Mouse (Mus musculus) forebrain, embryonic 10.5 days (tissue): ENCODE data around the gene Lrfn3. TPM values are rescaled to one million over a fixed set of nuclear protein-coding genes. Genes with fewer than 3 reads are reported as not detected.

ENCODE experiments used
- DNase-seq: peaks from one replicate; pipeline ENCODE4 v3.0.0-alpha.2; 2017; ENCODE audit warnings: low spot score; ENCODE audit errors: extremely low spot score
- H3K27ac ChIP-seq: fragments of 300-500 bp; sonication (generic); 2 replicates; pipeline ENCODE4 v1.5.1; 2016; ENCODE audit warnings: mild to moderate bottlenecking
- H3K27me3 ChIP-seq: fragments of 300-500 bp; sonication (generic); 2 replicates; pipeline ENCODE4 v1.6.1; 2016; ENCODE audit warnings: mild to moderate bottlenecking; ENCODE audit not compliant: poor library complexity, severe bottlenecking
- H3K36me3 ChIP-seq: fragments of 300-500 bp; sonication (generic); replicated peaks from 2 replicates; pipeline ENCODE4 v1.6.1; 2016; ENCODE audit warnings: mild to moderate bottlenecking, moderate library complexity
- H3K4me1 ChIP-seq: fragments of 300-500 bp; sonication (generic); 2 replicates; pipeline ENCODE4 v1.6.1; 2016
- H3K4me3 ChIP-seq: fragments of 300-500 bp; sonication (generic); 2 replicates; pipeline ENCODE4 v1.5.1; 2016; ENCODE audit warnings: mild to moderate bottlenecking, moderate library complexity
- H3K9me3 ChIP-seq: fragments of 300-500 bp; sonication (generic); 2 replicates; pipeline ENCODE4 v1.6.1; 2016; ENCODE audit warnings: mild to moderate bottlenecking, moderate library complexity
- WGBS: fragments of 180-500 bp; shearing (Covaris S2); methylation state at CpG from one replicate; pipeline ENCODE4 v1.1.7; 2016; 5-methylcytosine and 5-hydroxymethylcytosine counted together
- polyA plus RNA-seq: library from polyadenylated mRNA; unstranded; fragments of >200 nt; fragmentation: Nextera tagmentation; extraction: Ambion mirVana; gene quantifications from 2 replicates; pipeline ENCODE4 v1.2.1, GENCODE M21; 2016

The Lrfn3 gene
- polyA plus RNA-seq, 1 experiment from 2014 or later = 5.3 TPM

- H3K27ac ChIP-seq = peak within 1 kb of the TSS; percentile 90
- H3K4me3 ChIP-seq = peak within 1 kb of the TSS; percentile 88
- under 1% methylated on average over 63 of the region's 63 CpGs for WGBS
- H3K9me3 ChIP-seq = peaks cover 3% of the 10 kb centered on the region; the same call in 1 of the 2 replicates
- peaks cover 6% of the 10 kb centered on the region; the same call in 1 of the 2 replicates for H3K27me3 ChIP-seq
- H3K4me1 ChIP-seq = peaks cover 22% of the 10 kb centered on the region
- peaks cover 22% of the 10 kb centered on the region; the same call in 1 of the 2 replicates for H3K36me3 ChIP-seq
- DNase-seq = peak; percentile 62
Observed at GRCm38 (mm10) chr7:30321539-30322284, 40.9 kb downstream of the Lrfn3 start, which contains the start of gene E130208F15Rik. Gene E130208F15Rik (plus strand): TSS chr7:30321740.

GRCm38 (mm10) chr7:30320946-30321345 lies 41.6 kb downstream of the Lrfn3 start:
- 84% methylated on average over 2 of the region's 2 CpGs for WGBS
- peaks cover 3% of the 10 kb centered on the region; the same call in 1 of the 2 replicates for H3K9me3 ChIP-seq
- H3K4me3 ChIP-seq = peak overlapping the region; percentile 88
- peaks cover 26% of the 10 kb centered on the region; the same call in 1 of the 2 replicates for H3K36me3 ChIP-seq
- H3K27me3 ChIP-seq = peaks cover 6% of the 10 kb centered on the region; the same call in 1 of the 2 replicates
- no peak overlapping the region for H3K27ac ChIP-seq
- no peak for DNase-seq
- peaks cover 22% of the 10 kb centered on the region for H3K4me1 ChIP-seq

- H3K4me1 ChIP-seq = peaks cover 45% of the 10 kb centered on the region
- WGBS = 88% methylated on average over 3 of the region's 3 CpGs
- no peak for DNase-seq
Observed at GRCm38 (mm10) chr7:30318142-30318541, 44.4 kb downstream of the Lrfn3 start.

GRCm38 (mm10) chr7:30315559-30316529 lies 46.7 kb downstream of the Lrfn3 start:
- no peak for DNase-seq
- H3K27ac ChIP-seq = peak overlapping the region; percentile 81; the same call in 1 of the 2 replicates
- peaks cover 57% of the 10 kb centered on the region for H3K36me3 ChIP-seq
- H3K4me1 ChIP-seq = peaks cover 27% of the 10 kb centered on the region
- WGBS = 82% methylated on average over 13 of the region's 13 CpGs
- H3K9me3 ChIP-seq = no peaks in the 10 kb centered on the region
- peak overlapping the region; percentile 59 for H3K4me3 ChIP-seq
- H3K27me3 ChIP-seq = no peaks in the 10 kb centered on the region

More at GRCm38 (mm10) chr7:30318142-30318541, 44.4 kb downstream of the Lrfn3 start:
- H3K9me3 ChIP-seq = no peaks in the 10 kb centered on the region
- H3K4me3 ChIP-seq = no peak overlapping the region
- H3K36me3 ChIP-seq = peaks cover 34% of the 10 kb centered on the region
- no peaks in the 10 kb centered on the region for H3K27me3 ChIP-seq
- no peak overlapping the region for H3K27ac ChIP-seq

- no peaks in the 10 kb centered on the region for H3K9me3 ChIP-seq
- H3K27ac ChIP-seq = peak within 1 kb of the TSS; percentile 81
- H3K27me3 ChIP-seq = no peaks in the 10 kb centered on the region
- H3K36me3 ChIP-seq = peaks cover 61% of the 10 kb centered on the region
- 2% methylated on average over 9 of the region's 9 CpGs for WGBS
- H3K4me1 ChIP-seq = peaks cover 31% of the 10 kb centered on the region
- DNase-seq = peak; percentile 60
- peak within 1 kb of the TSS; percentile 59 for H3K4me3 ChIP-seq
Observed at GRCm38 (mm10) chr7:30314721-30315155, 47.8 kb downstream of the Lrfn3 start, which contains the start of gene Syne4. Gene Syne4 (plus strand): TSS chr7:30314807.

- peaks cover 39% of the 10 kb centered on the region for H3K4me1 ChIP-seq
- H3K27me3 ChIP-seq = no peaks in the 10 kb centered on the region
- H3K27ac ChIP-seq = no peak overlapping the region
- DNase-seq = no peak
- peaks cover 53% of the 10 kb centered on the region for H3K36me3 ChIP-seq
- H3K4me3 ChIP-seq = no peak overlapping the region; the same call in 1 of the 2 replicates
- no peaks in the 10 kb centered on the region for H3K9me3 ChIP-seq
- 52% methylated on average over 27 of the region's 27 CpGs for WGBS
Observed at GRCm38 (mm10) chr7:30313666-30314320, 48.8 kb downstream of the Lrfn3 start.

GRCm38 (mm10) chr7:30310136-30310535 lies 52.4 kb downstream of the Lrfn3 start:
- Histone ChIP-seq H3K36me3 (peaks cover 62% of the 10 kb centered on the region), H3K4me1 (peaks cover 43% of the 10 kb centered on the region), H3K27ac (no peak overlapping the region), H3K27me3 (no peaks in the 10 kb centered on the region), H3K4me3 (0 out of 2 replicates have a peak overlapping the region, but pooled peaks have one; percentile 66), H3K9me3 (no peaks in the 10 kb centered on the region)
- no peak for DNase-seq
- WGBS = 90% methylated on average over 12 of the region's 12 CpGs

- H3K36me3 ChIP-seq = peaks cover 66% of the 10 kb centered on the region
- H3K27me3 ChIP-seq = no peaks in the 10 kb centered on the region
- DNase-seq = no peak
- H3K27ac ChIP-seq = peak overlapping the region; percentile 75
- peak overlapping the region; percentile 66 for H3K4me3 ChIP-seq
- H3K4me1 ChIP-seq = peaks cover 37% of the 10 kb centered on the region
- no peaks in the 10 kb centered on the region for H3K9me3 ChIP-seq
- WGBS = 65% methylated on average over 15 of the region's 15 CpGs
Observed at GRCm38 (mm10) chr7:30309395-30310129, 53.0 kb downstream of the Lrfn3 start.

GRCm38 (mm10) chr7:30308076-30309005 lies 54.2 kb downstream of the Lrfn3 start, which contains the start of gene Alkbh6:
Gene Alkbh6 (plus strand): TSS chr7:30308717.
- H3K36me3 ChIP-seq = peaks cover 66% of the 10 kb centered on the region
- H3K9me3 ChIP-seq = no peaks in the 10 kb centered on the region
- H3K4me1 ChIP-seq = peaks cover 25% of the 10 kb centered on the region
- peak within 1 kb of the TSS; percentile 75 for H3K27ac ChIP-seq
- no peaks in the 10 kb centered on the region for H3K27me3 ChIP-seq
- peak; percentile 92 for DNase-seq
- H3K4me3 ChIP-seq = peak within 1 kb of the TSS; percentile 66
- 4% methylated on average over 27 of the region's 27 CpGs for WGBS

GRCm38 (mm10) chr7:30306083-30306779 lies 56.3 kb downstream of the Lrfn3 start:
- DNase-seq = no peak
- Histone ChIP-seq H3K27me3 (no peaks in the 10 kb centered on the region), H3K9me3 (no peaks in the 10 kb centered on the region), H3K27ac (no peak overlapping the region), H3K4me3 (no peak overlapping the region), H3K4me1 (peaks cover 24% of the 10 kb centered on the region), H3K36me3 (peaks cover 67% of the 10 kb centered on the region)
- WGBS = 93% methylated on average over 16 of the region's 16 CpGs
